In the genomic region with DNA sequence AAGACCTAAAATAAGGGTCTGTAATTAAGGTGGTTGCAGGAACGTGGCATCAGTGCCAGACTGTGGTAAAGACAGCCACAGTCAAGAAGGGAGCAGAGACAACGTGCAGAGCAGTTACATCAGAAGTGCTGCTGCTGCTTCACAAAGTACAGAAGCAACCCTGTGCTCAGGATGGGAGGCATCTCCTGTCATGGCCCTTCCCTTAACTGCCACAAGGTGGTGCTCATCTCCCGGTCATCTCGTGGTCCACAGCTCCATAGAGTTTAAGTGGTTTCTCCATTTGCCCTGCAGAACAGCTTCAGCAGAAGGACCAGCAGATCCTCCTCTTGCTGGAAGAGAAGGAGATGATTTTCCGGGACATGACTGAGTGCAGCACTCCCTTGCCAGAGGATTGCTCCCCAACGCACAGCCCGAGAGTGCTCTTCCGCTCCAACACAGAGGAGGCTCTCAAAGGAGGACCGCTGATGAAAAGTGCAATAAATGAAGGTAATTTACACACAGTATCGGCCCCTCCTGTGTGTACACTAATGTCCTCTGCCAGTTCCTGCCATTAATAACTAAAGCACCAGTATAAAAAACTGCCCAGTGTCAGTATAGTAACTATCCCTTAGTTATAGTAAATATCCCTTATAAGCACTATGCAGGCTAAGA, we compare ENCODE assay signal across 8 mouse cellular contexts.
DNase-seq lines count a peak whose midpoint lies in the region; ATAC-seq lines count a peak whose summit lies in the region.

No protein-coding gene starts in this region.

- no peak overlapping the region for H3K9ac ChIP-seq in intestine, embryonic 15.5 days

- no peak overlapping the region for H3K27ac ChIP-seq in intestine, embryonic 15.5 days
- H3K27ac ChIP-seq in midbrain, embryonic 10.5 days (replicated peaks) = no peak overlapping the region

- H3K36me3 ChIP-seq in intestine, embryonic 15.5 days = peaks cover 24% of the 10 kb centered on the region
- peaks cover 78% of the 10 kb centered on the region for H3K36me3 ChIP-seq in midbrain, embryonic 10.5 days

- peak; percentile 89 for ATAC-seq in intestine, embryonic 15.5 days

- no peaks in the 10 kb centered on the region for H3K27me3 ChIP-seq in intestine, embryonic 15.5 days (replicated peaks)
- no peaks in the 10 kb centered on the region for H3K27me3 ChIP-seq in midbrain, embryonic 10.5 days (ENCODE audit: low read depth, poor library complexity, severe bottlenecking)

- no peaks in the 10 kb centered on the region for H3K4me1 ChIP-seq in intestine, embryonic 15.5 days (replicated peaks)
- no peaks in the 10 kb centered on the region for H3K4me1 ChIP-seq in midbrain, embryonic 10.5 days

- intact Hi-C loops in left cerebral cortex, postnatal 25 days (cut with DNase I) = loop anchor here (2.0 to 10.0 kb wide), 4 partner anchors 90 to 364 kb away; no protein-coding TSS in a partner anchor

- DNase-seq in adrenal gland, adult (ENCODE audit: inconsistent age in 2 of 2, low spot score in 1 of 2) = peak; percentile 63 to 85
- DNase-seq in adrenal gland, postnatal 4 days (ENCODE audit: low spot score in 2 of 2) = no peak
- DNase-seq in embryo, embryonic 10 days (ENCODE audit: low spot score) = peak; percentile 87
- peak; percentile 42 for DNase-seq in gastrocnemius, postnatal 25 days
- DNase-seq in left cerebral cortex, postnatal 25 days (ENCODE audit: low spot score in 2 of 2) = peak; percentile 72 to 84
- DNase-seq in midbrain, embryonic 10.5 days (ENCODE audit: low spot score) = peak; percentile 54
- DNase-seq in skeletal muscle tissue, adult 2 months (ENCODE audit: low read depth, low spot score) = peak; percentile 47

- H3K9me3 ChIP-seq in intestine, embryonic 15.5 days = no peaks in the 10 kb centered on the region
- no peaks in the 10 kb centered on the region for H3K9me3 ChIP-seq in midbrain, embryonic 10.5 days (replicated peaks)

- H3K4me3 ChIP-seq in intestine, embryonic 15.5 days (replicated peaks) = no peak overlapping the region
- H3K4me3 ChIP-seq in midbrain, embryonic 10.5 days = no peak overlapping the region

- H3K4me2 ChIP-seq in intestine, embryonic 15.5 days (replicated peaks) = no peak overlapping the region

- 48% methylated on average over 10 of the region's 10 CpGs for WGBS in intestine, embryonic 15.5 days
- 59% methylated on average over 10 of the region's 10 CpGs for WGBS in midbrain, embryonic 10.5 days

Comparison
In these comparisons a context has a peak if more than half of its experiments do, and no peak if none do; other contexts are left out.
1. DNase-seq: peak in adrenal gland, adult (2 of 2), embryo, embryonic 10 days (single experiment), gastrocnemius, postnatal 25 days (single experiment), left cerebral cortex, postnatal 25 days (2 of 2), midbrain, embryonic 10.5 days (single experiment) and skeletal muscle tissue, adult 2 months (single experiment); none in adrenal gland, postnatal 4 days (0 of 2).